Mouse (Mus musculus) intestine, embryonic 15.5 days (tissue): ENCODE data around the gene Arl6ip5. TPM values are rescaled to one million over a fixed set of nuclear protein-coding genes. Genes with fewer than 3 reads are reported as not detected.

Experiments used
- ATAC-seq: fragments of 200-750 bp; cut with Nextera tagmentation; 2 replicates; pipeline ENCODE4 v1.8.0; 2017; ENCODE audit warnings: moderate TSS enrichment, moderate library complexity
- H3K27ac ChIP-seq: fragments of 300-500 bp; sonication (generic); 2 replicates; pipeline ENCODE4 v1.5.1; 2015; ENCODE audit warnings: mild to moderate bottlenecking, inconsistent platforms
- H3K27me3 ChIP-seq: fragments of 300-500 bp; sonication (generic); replicated peaks from 2 replicates; pipeline ENCODE4 v1.6.1; 2015; ENCODE audit warnings: inconsistent platforms
- H3K36me3 ChIP-seq: fragments of 300-500 bp; sonication (generic); 2 replicates; pipeline ENCODE4 v1.6.1; 2015; ENCODE audit warnings: inconsistent platforms
- H3K4me1 ChIP-seq: fragments of 300-500 bp; sonication (generic); replicated peaks from 2 replicates; pipeline ENCODE4 v1.6.1; 2015; ENCODE audit warnings: inconsistent platforms
- H3K4me2 ChIP-seq: fragments of 300-500 bp; sonication (generic); replicated peaks from 2 replicates; pipeline ENCODE4 v1.6.1; 2015; ENCODE audit warnings: mild to moderate bottlenecking, inconsistent platforms
- H3K4me3 ChIP-seq: fragments of 300-500 bp; sonication (generic); replicated peaks from 2 replicates; pipeline ENCODE4 v1.5.1; 2015; ENCODE audit warnings: inconsistent platforms
- H3K9ac ChIP-seq: fragments of 300-500 bp; sonication (generic); 2 replicates; pipeline ENCODE4 v1.6.1; 2015; ENCODE audit warnings: inconsistent platforms
- H3K9me3 ChIP-seq: fragments of 300-500 bp; sonication (generic); 2 replicates; pipeline ENCODE4 v1.6.1; 2016; ENCODE audit warnings: inconsistent platforms
- WGBS: fragments of 180-500 bp; shearing (Covaris S2); methylation state at CpG from one replicate; pipeline ENCODE4 v1.1.7; 2015; 5-methylcytosine and 5-hydroxymethylcytosine counted together
- polyA plus RNA-seq: library from polyadenylated mRNA; unstranded; fragments of >200 nt; fragmentation: Nextera tagmentation; extraction: Ambion mirVana; gene quantifications from 2 replicates; pipeline ENCODE4 v1.2.1, GENCODE M21; 2015

Gene Arl6ip5
- polyA plus RNA-seq, 1 experiment from 2014 or later: 69.9 TPM

- Histone ChIP-seq H3K4me1 (peaks cover 4% of the 10 kb centered on the region; the same call in 1 of the 2 replicates), H3K36me3 (no peaks in the 10 kb centered on the region), H3K9me3 (no peaks in the 10 kb centered on the region), H3K27ac (no peak overlapping the region), H3K27me3 (no peaks in the 10 kb centered on the region), H3K4me3 (peak overlapping the region; percentile 5), H3K4me2 (peak overlapping the region; percentile 54), H3K9ac (no peak overlapping the region)
- 9% methylated on average over 19 of the region's 19 CpGs for WGBS
- peak; percentile 76 for ATAC-seq
These were observed 67.7 kb downstream of the Arl6ip5 start for GRCm38 (mm10) chr6:97278014-97278787.

GRCm38 (mm10) chr6:97278878-97279277 is 68.4 kb downstream of the Arl6ip5 start:
- H3K9me3 ChIP-seq: no peaks in the 10 kb centered on the region
- no peak overlapping the region for H3K9ac ChIP-seq
- no peak overlapping the region for H3K4me3 ChIP-seq
- no peaks in the 10 kb centered on the region for H3K27me3 ChIP-seq
- 56% methylated on average over 6 of the region's 6 CpGs for WGBS
- H3K36me3 ChIP-seq: no peaks in the 10 kb centered on the region
- no peak overlapping the region for H3K4me2 ChIP-seq
- H3K27ac ChIP-seq: no peak overlapping the region
- no peak for ATAC-seq
- peaks cover 4% of the 10 kb centered on the region; the same call in 1 of the 2 replicates for H3K4me1 ChIP-seq

Other genes with a start within 250 kb of the Arl6ip5 start
- 0.08 and 0.09 TPM in 2 replicates for gene Fam19a4, start 150.3 kb upstream of the Arl6ip5 start, polyA plus RNA-seq
- gene Eogt, start 61.5 kb upstream of the Arl6ip5 start, polyA plus RNA-seq: 8.0 and 9.5 TPM in 2 replicates
- gene Tmf1, start 31.6 kb upstream of the Arl6ip5 start, polyA plus RNA-seq: 30.9 and 37.6 TPM in 2 replicates
- gene Uba3, start 5.0 kb upstream of the Arl6ip5 start, polyA plus RNA-seq: 57.7 and 64.3 TPM in 2 replicates
- 0.16 TPM in 1 of 2 replicates, not detected in the other for gene Lmod3, start 42.1 kb downstream of the Arl6ip5 start, polyA plus RNA-seq